Mouse (Mus musculus) brain, embryonic 14.5 days (tissue): ENCODE data around the gene Cpa1. TPM values are rescaled to one million over a fixed set of nuclear protein-coding genes. Genes with fewer than 3 reads are reported as not detected.
A peak's percentile ranks its signal among the peaks of the same experiment; 100 is the strongest.

Experiments
- DNase-seq: peaks from one replicate; pipeline ENCODE4 v3.0.0-alpha.2; 2011; ENCODE audit warnings: low read depth
- CTCF ChIP-seq: fragments of 200-500 bp; IDR thresholded peaks from 2 replicates; pipeline ENCODE4 v1.5.1; 2012; ENCODE audit warnings: inconsistent platforms, mild to moderate bottlenecking, moderate library complexity, borderline replicate concordance; ENCODE audit not compliant: insufficient read depth, insufficient read length; ENCODE audit errors: extremely low read depth
- POLR2A ChIP-seq: fragments of 200-500 bp; IDR thresholded peaks from 2 replicates; pipeline ENCODE4 v1.6.1; 2012; ENCODE audit warnings: mild to moderate bottlenecking, inconsistent platforms, borderline replicate concordance; ENCODE audit not compliant: poor library complexity, insufficient read depth, insufficient read length, severe bottlenecking; ENCODE audit errors: extremely low read depth
- polyA plus RNA-seq: library from polyadenylated mRNA; depleted of rRNA; stranded (reverse); fragments of >200 nt; gene quantifications from 2 replicates; pipeline ENCODE4 v1.2.3, GENCODE M21; 2012; rRNA removed

Cpa1 gene
- polyA plus RNA-seq, 1 experiment = 1.0 TPM

- TF ChIP-seq POLR2A (no peak), CTCF (no peak)
Measured at GRCm38 (mm10) chr6:30681935-30682900, 43.2 kb downstream of the Cpa1 start.

GRCm38 (mm10) chr6:30684570-30684969 lies 45.6 kb downstream of the Cpa1 start:
- no peak for TF ChIP-seq CTCF
- no peak for TF ChIP-seq POLR2A
- no peak for DNase-seq

More at GRCm38 (mm10) chr6:30681935-30682900, 43.2 kb downstream of the Cpa1 start:
- DNase-seq = no peak

- TF ChIP-seq POLR2A = no peak
- TF ChIP-seq CTCF = no peak
- DNase-seq = no peak
Measured at GRCm38 (mm10) chr6:30687198-30687597, 48.2 kb downstream of the Cpa1 start.

GRCm38 (mm10) chr6:30692826-30693225 lies 53.8 kb downstream of the Cpa1 start:
- no peak for TF ChIP-seq CTCF
- TF ChIP-seq POLR2A = no peak
- no peak for DNase-seq

- peak; percentile 99 for DNase-seq
- no peak for TF ChIP-seq CTCF
- peak; percentile 63; the same call in 1 of the 2 replicates for TF ChIP-seq POLR2A
Measured at GRCm38 (mm10) chr6:30693350-30693991, 54.5 kb downstream of the Cpa1 start, which contains the start of gene Cep41. Cep41 (minus strand) TSS chr6:30693749.

GRCm38 (mm10) chr6:30694209-30694608 lies 55.2 kb downstream of the Cpa1 start:
- DNase-seq = peak; percentile 90
- no peak for TF ChIP-seq CTCF
- TF ChIP-seq POLR2A = no peak

Other genes with a start within 250 kb of the Cpa1 start
- 41.6 and 46.4 TPM in 2 replicates for gene Zc3hc1, start 248.2 kb upstream of the Cpa1 start, polyA plus RNA-seq
- 121 and 127 TPM in 2 replicates for gene Klhdc10, start 237.3 kb upstream of the Cpa1 start, polyA plus RNA-seq
- gene Tmem209, start 129.4 kb upstream of the Cpa1 start, polyA plus RNA-seq = 45.9 and 59.4 TPM in 2 replicates
- 0.09 and 0.10 TPM in 2 replicates for gene Ssmem1, start 129.4 kb upstream of the Cpa1 start, polyA plus RNA-seq
- gene Cpa2, start 97.6 kb upstream of the Cpa1 start, polyA plus RNA-seq = 3.4 and 4.1 TPM in 2 replicates
- 2.5 and 3.3 TPM in 2 replicates for gene Cpa4, start 70.8 kb upstream of the Cpa1 start, polyA plus RNA-seq
- 0.04 and 0.14 TPM in 2 replicates for gene Cpa5, start 28.2 kb upstream of the Cpa1 start, polyA plus RNA-seq
- 16.1 and 19.5 TPM in 2 replicates for gene Cep41, start 54.5 kb downstream of the Cpa1 start, polyA plus RNA-seq
- 533 and 604 TPM in 2 replicates for gene Mest, start 84.3 kb downstream of the Cpa1 start, polyA plus RNA-seq